Mouse (Mus musculus): ENCODE results near the gene Ndufa11. TPM values are rescaled to one million over a fixed set of nuclear protein-coding genes. Genes with fewer than 3 reads are reported as not detected.
A peak's percentile ranks its signal among the peaks of the same experiment; 100 is the strongest.

Ndufa11 gene
- polyA plus RNA-seq, 1 experiment from 2014 or later, result 419 TPM

- no peak overlapping the region for H3K9ac ChIP-seq (replicated peaks)
- no peak overlapping the region for H3K4me2 ChIP-seq
- no peak for ATAC-seq (ENCODE audit: insufficient number of reproducible peaks, insufficient read depth, low FRiP score, low TSS enrichment, low read depth)
- no peaks in the 10 kb centered on the region for H3K27me3 ChIP-seq
- no peak overlapping the region for H3K27ac ChIP-seq
- H3K9me3 ChIP-seq, result no peaks in the 10 kb centered on the region
- H3K4me3 ChIP-seq (replicated peaks), result no peak overlapping the region
- 0 out of 2 replicates have a peak, but pooled peaks cover under 1% of the 10 kb centered on the region for H3K4me1 ChIP-seq (replicated peaks)
- H3K36me3 ChIP-seq, result peaks cover 97% of the 10 kb centered on the region
These were observed 29.5 kb upstream of the Ndufa11 start for GRCm38 (mm10) chr17:56688045-56688444.

DNA sequence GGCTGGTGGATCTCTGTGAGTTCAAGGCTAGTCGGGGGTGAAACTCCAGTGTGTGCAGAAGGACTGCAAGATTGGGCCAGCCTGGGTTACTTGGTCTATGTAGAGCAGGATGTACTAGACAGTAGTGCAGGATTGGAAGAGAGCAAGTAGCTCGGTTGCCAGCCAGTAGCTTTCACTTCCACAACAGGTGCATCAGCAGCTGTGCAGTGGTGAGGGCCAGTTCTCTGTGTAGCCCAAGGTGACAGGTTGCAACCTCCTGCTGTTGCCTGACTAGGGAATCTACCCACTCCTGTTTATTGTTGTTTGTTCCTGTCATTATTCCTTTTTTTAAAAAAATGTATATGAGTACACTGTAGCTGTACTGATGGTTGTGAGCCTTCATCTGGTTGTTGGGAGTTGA is 28.9 kb upstream of the Ndufa11 start:
- peaks cover 7% of the 10 kb centered on the region for H3K4me1 ChIP-seq (replicated peaks)
- H3K4me3 ChIP-seq (replicated peaks), result no peak overlapping the region
- H3K36me3 ChIP-seq, result peaks cover 99% of the 10 kb centered on the region
- H3K9me3 ChIP-seq, result no peaks in the 10 kb centered on the region
- ATAC-seq (ENCODE audit: insufficient number of reproducible peaks, insufficient read depth, low FRiP score, low TSS enrichment, low read depth), result no peak
- no peak overlapping the region for H3K9ac ChIP-seq (replicated peaks)
- 86% methylated on average over 2 of the region's 2 CpGs for WGBS
- H3K4me2 ChIP-seq, result no peak overlapping the region
- no peak overlapping the region for H3K27ac ChIP-seq
- H3K27me3 ChIP-seq, result no peaks in the 10 kb centered on the region

- no peak for ATAC-seq (ENCODE audit: insufficient number of reproducible peaks, insufficient read depth, low FRiP score, low TSS enrichment, low read depth)
- no peaks in the 10 kb centered on the region for H3K9me3 ChIP-seq
- H3K4me1 ChIP-seq (replicated peaks), result peaks cover 11% of the 10 kb centered on the region
- peaks cover 100% of the 10 kb centered on the region for H3K36me3 ChIP-seq
- no peak overlapping the region for H3K4me2 ChIP-seq
- no peaks in the 10 kb centered on the region for H3K27me3 ChIP-seq
- no peak overlapping the region for H3K27ac ChIP-seq
- WGBS, result 52% methylated on average over 1 of the region's 1 CpGs
- H3K9ac ChIP-seq (replicated peaks), result 0 out of 2 replicates have a peak overlapping the region, but pooled peaks have one; percentile 6
- no peak overlapping the region for H3K4me3 ChIP-seq (replicated peaks)
These were observed 24.2 kb upstream of the Ndufa11 start for GRCm38 (mm10) chr17:56693395-56693794.

DNA sequence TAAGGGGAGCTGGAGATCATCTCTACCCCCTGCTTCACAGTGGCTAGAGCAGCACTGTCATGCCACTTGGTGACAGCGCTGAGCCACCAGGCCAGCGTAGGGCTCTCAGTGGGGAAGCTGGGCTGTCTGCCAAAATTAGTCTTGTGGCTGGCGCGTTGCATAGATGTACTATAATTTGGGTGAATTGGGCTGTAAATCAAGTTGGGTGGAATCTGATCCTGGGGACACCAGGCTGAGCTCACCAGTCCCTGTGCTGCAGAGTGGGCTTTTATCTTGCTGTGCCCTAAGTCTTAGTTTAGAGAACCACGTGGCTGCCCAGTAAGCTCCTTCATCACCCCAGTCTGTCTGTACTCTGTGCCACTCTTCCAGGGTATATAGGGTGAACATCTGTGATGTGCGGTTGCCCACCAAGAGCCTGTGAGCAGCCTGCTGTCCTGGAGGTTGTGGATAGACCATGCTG is 23.7 kb upstream of the Ndufa11 start:
- Histone ChIP-seq H3K4me2 (no peak overlapping the region), H3K9me3 (no peaks in the 10 kb centered on the region), H3K4me3 (replicated peaks) (no peak overlapping the region), H3K36me3 (peaks cover 100% of the 10 kb centered on the region), H3K27me3 (no peaks in the 10 kb centered on the region), H3K4me1 (replicated peaks) (peaks cover 11% of the 10 kb centered on the region), H3K9ac (replicated peaks) (no peak overlapping the region), H3K27ac (no peak overlapping the region)
- 68% methylated on average over 6 of the region's 6 CpGs for WGBS
- ATAC-seq (ENCODE audit: insufficient number of reproducible peaks, insufficient read depth, low FRiP score, low TSS enrichment, low read depth), result no peak

DNA sequence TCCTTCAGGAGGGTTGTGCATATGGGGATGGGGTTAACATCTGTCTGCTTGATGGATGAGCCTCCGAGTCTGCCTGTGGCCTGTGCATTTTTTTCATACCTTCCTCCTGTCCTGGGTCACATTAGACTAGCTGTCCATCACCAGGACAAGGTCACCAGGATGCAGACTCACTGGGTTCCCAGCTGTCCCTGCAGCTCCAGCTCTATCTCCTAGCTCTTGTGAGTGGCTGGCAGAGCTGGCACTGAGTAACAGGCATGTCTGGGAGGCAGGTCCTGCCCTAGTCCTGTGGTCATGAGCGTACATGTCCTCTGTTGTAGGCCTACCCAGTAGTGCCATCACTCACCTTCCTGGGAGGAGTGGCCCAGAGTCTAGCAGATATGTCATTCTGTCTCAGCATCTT is 17.1 kb upstream of the Ndufa11 start:
- H3K4me3 ChIP-seq (replicated peaks), result no peak overlapping the region
- no peak overlapping the region for H3K9ac ChIP-seq (replicated peaks)
- no peaks in the 10 kb centered on the region for H3K27me3 ChIP-seq
- no peak for ATAC-seq (ENCODE audit: insufficient number of reproducible peaks, insufficient read depth, low FRiP score, low TSS enrichment, low read depth)
- H3K9me3 ChIP-seq, result no peaks in the 10 kb centered on the region
- WGBS, result 82% methylated on average over 2 of the region's 2 CpGs
- no peaks in the 10 kb centered on the region for H3K4me1 ChIP-seq (replicated peaks)
- peaks cover 100% of the 10 kb centered on the region for H3K36me3 ChIP-seq
- no peak overlapping the region for H3K27ac ChIP-seq
- no peak overlapping the region for H3K4me2 ChIP-seq

DNA sequence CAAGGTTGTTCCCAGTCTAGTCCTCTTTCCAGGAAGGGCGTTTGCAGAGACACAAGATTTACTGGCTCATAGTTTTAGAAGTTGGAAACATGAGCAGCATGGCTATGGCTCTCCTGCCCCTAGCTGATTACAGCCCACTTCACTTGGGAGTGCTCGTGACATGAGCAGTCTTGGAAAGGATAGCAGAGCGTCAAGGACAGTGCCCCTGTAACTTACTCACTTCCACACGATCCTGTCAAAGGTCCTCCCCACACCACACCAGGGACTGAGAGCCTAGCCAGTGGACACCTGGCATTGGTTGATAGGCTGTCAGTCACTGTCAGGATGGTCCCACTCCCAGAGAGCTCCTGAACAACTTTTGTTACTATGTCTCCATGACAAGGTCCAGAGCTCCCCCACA is 14.5 kb upstream of the Ndufa11 start:
- H3K9ac ChIP-seq (replicated peaks), result no peak overlapping the region
- H3K27me3 ChIP-seq, result no peaks in the 10 kb centered on the region
- no peak overlapping the region for H3K4me3 ChIP-seq (replicated peaks)
- no peaks in the 10 kb centered on the region for H3K9me3 ChIP-seq
- ATAC-seq (ENCODE audit: insufficient number of reproducible peaks, insufficient read depth, low FRiP score, low TSS enrichment, low read depth), result no peak
- no peaks in the 10 kb centered on the region for H3K4me1 ChIP-seq (replicated peaks)
- peaks cover 99% of the 10 kb centered on the region for H3K36me3 ChIP-seq
- 84% methylated on average over 4 of the region's 4 CpGs for WGBS
- no peak overlapping the region for H3K4me2 ChIP-seq
- no peak overlapping the region for H3K27ac ChIP-seq

GRCm38 (mm10) chr17:56706515-56706914 is 11.1 kb upstream of the Ndufa11 start:
- no peak overlapping the region for H3K9ac ChIP-seq (replicated peaks)
- no peaks in the 10 kb centered on the region for H3K27me3 ChIP-seq
- no peak for ATAC-seq (ENCODE audit: insufficient number of reproducible peaks, insufficient read depth, low FRiP score, low TSS enrichment, low read depth)
- H3K4me1 ChIP-seq (replicated peaks), result no peaks in the 10 kb centered on the region
- no peak overlapping the region for H3K4me3 ChIP-seq (replicated peaks)
- no peak overlapping the region for H3K4me2 ChIP-seq
- WGBS, result 95% methylated on average over 1 of the region's 1 CpGs
- H3K27ac ChIP-seq, result no peak overlapping the region
- no peaks in the 10 kb centered on the region for H3K9me3 ChIP-seq
- H3K36me3 ChIP-seq, result peaks cover 99% of the 10 kb centered on the region

DNA sequence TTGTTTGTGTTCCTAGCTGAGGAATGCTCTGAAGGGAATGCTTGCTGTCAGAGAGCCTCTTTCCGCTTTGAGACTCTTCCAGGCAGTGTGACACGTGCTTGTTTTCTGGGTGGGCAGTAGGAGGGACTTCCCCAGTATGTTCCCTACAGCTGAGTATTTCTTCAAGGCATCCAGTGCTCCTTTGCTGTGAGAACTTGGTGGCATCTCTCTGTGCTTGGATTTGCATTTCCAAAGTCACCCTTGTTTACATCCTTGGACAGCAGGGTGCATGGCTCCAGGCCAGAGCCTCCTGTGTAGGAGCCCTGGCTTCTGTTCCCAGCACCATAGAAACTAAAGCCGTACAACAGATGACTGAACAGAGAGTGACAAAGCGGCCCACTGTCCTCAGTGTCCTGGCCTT is 8.9 kb upstream of the Ndufa11 start:
- H3K9me3 ChIP-seq, result no peaks in the 10 kb centered on the region
- no peak overlapping the region for H3K9ac ChIP-seq (replicated peaks)
- WGBS, result 90% methylated on average over 4 of the region's 4 CpGs
- peaks cover 92% of the 10 kb centered on the region for H3K36me3 ChIP-seq
- no peak overlapping the region for H3K4me2 ChIP-seq
- H3K27me3 ChIP-seq, result no peaks in the 10 kb centered on the region
- no peak for ATAC-seq (ENCODE audit: insufficient number of reproducible peaks, insufficient read depth, low FRiP score, low TSS enrichment, low read depth)
- no peaks in the 10 kb centered on the region for H3K4me1 ChIP-seq (replicated peaks)
- H3K4me3 ChIP-seq (replicated peaks), result no peak overlapping the region
- H3K27ac ChIP-seq, result no peak overlapping the region

DNA sequence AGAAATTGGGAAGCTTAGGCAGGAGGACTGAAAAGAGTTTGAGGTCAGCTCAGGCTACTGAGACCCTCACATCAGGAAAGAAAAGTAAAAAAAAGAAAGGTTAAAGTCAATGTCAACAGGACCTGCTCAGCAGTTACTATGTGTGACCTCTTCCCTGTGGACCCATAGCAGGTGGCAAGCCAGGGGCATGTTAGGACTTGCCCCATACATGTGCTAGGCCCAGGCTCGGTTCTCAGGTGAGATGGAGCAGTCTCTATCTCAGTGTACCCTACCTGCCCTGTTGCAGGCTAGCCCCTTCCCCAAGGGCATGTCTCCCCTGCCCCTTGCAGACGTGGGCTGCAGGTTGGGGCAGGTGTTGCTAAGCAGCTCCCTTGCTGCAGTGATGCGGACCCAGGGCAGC is 7.9 kb upstream of the Ndufa11 start:
- no peak for ATAC-seq (ENCODE audit: insufficient number of reproducible peaks, insufficient read depth, low FRiP score, low TSS enrichment, low read depth)
- Histone ChIP-seq H3K27ac (no peak overlapping the region), H3K4me3 (replicated peaks) (no peak overlapping the region), H3K9ac (replicated peaks) (no peak overlapping the region), H3K4me2 (no peak overlapping the region), H3K27me3 (no peaks in the 10 kb centered on the region), H3K36me3 (peaks cover 82% of the 10 kb centered on the region), H3K9me3 (no peaks in the 10 kb centered on the region), H3K4me1 (replicated peaks) (no peaks in the 10 kb centered on the region)
- 87% methylated on average over 3 of the region's 3 CpGs for WGBS

DNA sequence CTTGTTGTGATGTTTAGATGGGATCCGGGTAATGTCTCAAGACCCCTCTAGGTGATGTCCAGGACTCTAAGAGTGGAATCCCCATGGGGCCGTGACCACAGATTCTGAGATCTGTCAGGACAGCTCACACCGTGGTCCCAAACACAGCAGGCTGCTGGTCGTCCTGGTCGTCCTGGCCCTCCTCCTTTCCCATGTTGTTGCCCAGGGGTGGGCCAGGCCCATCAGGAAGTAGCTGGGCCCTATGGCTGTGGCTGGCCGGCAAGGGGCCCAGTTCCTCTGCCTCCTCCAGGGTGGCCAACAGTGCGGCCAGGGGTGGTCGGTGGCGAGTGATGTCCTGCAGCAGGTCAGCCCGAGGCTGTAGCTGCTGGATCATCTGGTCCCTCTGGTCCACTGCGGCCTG is 2.2 kb upstream of the Ndufa11 start:
- Histone ChIP-seq H3K4me2 (peak overlapping the region; percentile 77), H3K27ac (no peak overlapping the region), H3K9ac (replicated peaks) (peak overlapping the region; percentile 74; the same call in 1 of the 2 replicates), H3K36me3 (peaks cover 26% of the 10 kb centered on the region), H3K4me3 (replicated peaks) (peak overlapping the region; percentile 82), H3K4me1 (replicated peaks) (peaks cover 30% of the 10 kb centered on the region), H3K27me3 (no peaks in the 10 kb centered on the region), H3K9me3 (no peaks in the 10 kb centered on the region)
- no peak for ATAC-seq (ENCODE audit: insufficient number of reproducible peaks, insufficient read depth, low FRiP score, low TSS enrichment, low read depth)
- 51% methylated on average over 11 of the region's 11 CpGs for WGBS

DNA sequence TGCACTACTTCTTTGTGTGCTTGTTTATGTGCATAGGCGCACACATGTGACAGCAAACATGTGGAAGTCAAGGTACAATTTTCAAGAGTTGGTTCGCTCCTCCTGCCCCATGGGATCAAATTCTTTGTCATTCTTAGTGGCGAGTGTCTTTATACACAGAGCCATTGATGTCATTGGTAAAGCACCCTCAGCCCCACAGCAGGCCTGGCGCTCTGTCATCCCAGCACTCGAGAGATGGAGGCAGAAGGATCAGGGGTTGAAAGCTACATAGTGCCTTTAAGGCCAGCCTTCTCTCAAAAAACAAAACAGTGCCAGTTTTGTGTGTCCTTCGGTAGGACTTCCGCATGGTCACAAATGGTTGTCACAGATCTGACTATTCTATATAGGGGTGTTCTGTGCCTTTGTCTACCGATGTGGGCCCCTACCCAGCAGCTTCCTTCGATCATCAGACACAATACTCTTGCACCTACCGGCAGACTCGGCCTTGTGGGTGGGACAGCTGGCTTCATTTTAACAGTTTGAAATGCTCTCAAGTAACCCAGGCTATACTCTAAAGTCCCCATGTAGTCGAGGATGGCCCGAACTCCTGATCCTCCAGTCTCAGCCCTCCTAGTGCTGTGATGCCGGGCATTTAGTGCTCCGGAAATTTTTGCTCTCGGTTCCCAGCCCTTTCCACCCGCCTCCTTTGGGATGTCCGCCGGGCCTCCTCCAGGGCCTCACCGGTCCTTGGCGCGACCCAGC is 1.5 kb upstream of the Ndufa11 start:
- H3K9me3 ChIP-seq, result no peaks in the 10 kb centered on the region
- H3K9ac ChIP-seq (replicated peaks), result peak overlapping the region; percentile 74
- peak overlapping the region; percentile 82 for H3K4me3 ChIP-seq (replicated peaks)
- H3K4me1 ChIP-seq (replicated peaks), result peaks cover 30% of the 10 kb centered on the region
- no peaks in the 10 kb centered on the region for H3K27me3 ChIP-seq
- peaks cover 24% of the 10 kb centered on the region for H3K36me3 ChIP-seq
- H3K4me2 ChIP-seq, result peak overlapping the region; percentile 77
- peak; percentile 21; the same call in 1 of the 2 replicates for ATAC-seq (ENCODE audit: insufficient number of reproducible peaks, insufficient read depth, low FRiP score, low TSS enrichment, low read depth)
- WGBS, result 26% methylated on average over 22 of the region's 22 CpGs
- peak overlapping the region; percentile 85 for H3K27ac ChIP-seq

All from limb, embryonic 12.5 days (tissue).